Mouse (Mus musculus) forebrain, embryonic 11.5 days (tissue): ENCODE measurements at regions not wholly inside any gene's neighbourhood (a gene's known extent, or its start where the extent isn't known, plus 50 kb on each side); places are given as distances from the start of the nearest gene placed in this dataset. TPM values are rescaled to one million over a fixed set of nuclear protein-coding genes. Genes with fewer than 3 reads are reported as not detected.

Experiments
- ATAC-seq: fragments of 200-750 bp; cut with Nextera tagmentation; replicated peaks from 2 replicates; pipeline ENCODE4 v1.8.0; 2017; ENCODE audit warnings: moderate TSS enrichment; ENCODE audit not compliant: low FRiP score
- DNase-seq: peaks from one replicate; pipeline ENCODE4 v3.0.0-alpha.2; 2017; ENCODE audit warnings: low spot score
- H3K27ac ChIP-seq: fragments of 300-500 bp; sonication (generic); 2 replicates; pipeline ENCODE4 v1.5.1; 2014; ENCODE audit warnings: low read depth, low read length
- H3K27me3 ChIP-seq: fragments of 300-500 bp; sonication (generic); 2 replicates; pipeline ENCODE4 v1.6.1; 2014; ENCODE audit warnings: mild to moderate bottlenecking, low read length, mixed read lengths; ENCODE audit not compliant: control insufficient read depth, insufficient read depth
- H3K36me3 ChIP-seq: fragments of 300-500 bp; sonication (generic); 2 replicates; pipeline ENCODE4 v1.6.1; 2014; ENCODE audit warnings: mild to moderate bottlenecking, low read length, moderate library complexity, mixed read lengths; ENCODE audit not compliant: control insufficient read depth, insufficient read depth
- H3K4me1 ChIP-seq: fragments of 300-500 bp; sonication (generic); replicated peaks from 2 replicates; pipeline ENCODE4 v1.6.1; 2014; ENCODE audit warnings: low read length, mixed read lengths; ENCODE audit not compliant: control insufficient read depth, insufficient read depth
- H3K4me2 ChIP-seq: fragments of 300-500 bp; sonication (generic); 2 replicates; pipeline ENCODE4 v1.6.1; 2014; ENCODE audit warnings: low read depth, mild to moderate bottlenecking, low read length, moderate library complexity, mixed read lengths; ENCODE audit not compliant: severe bottlenecking
- H3K4me3 ChIP-seq: fragments of 300-500 bp; sonication (generic); 2 replicates; pipeline ENCODE4 v1.5.1; 2014; ENCODE audit warnings: low read depth, low read length
- H3K9ac ChIP-seq: fragments of 300-500 bp; sonication (generic); 2 replicates; pipeline ENCODE4 v1.6.1; 2014; ENCODE audit warnings: low read length
- H3K9me3 ChIP-seq: fragments of 300-500 bp; sonication (generic); 2 replicates; pipeline ENCODE4 v1.6.1; 2016; ENCODE audit warnings: low read length, mixed read lengths; ENCODE audit not compliant: control insufficient read depth
- WGBS: fragments of 180-500 bp; shearing (Covaris S2); extraction: QIAGEN DNeasy Blood & Tissue Kit; methylation state at CpG from one replicate; pipeline ENCODE4 v1.1.7; 2014; 5-methylcytosine and 5-hydroxymethylcytosine counted together
- microRNA-seq: library from miRNA; unstranded; fragments of <30 nt; microRNA quantifications from one replicate; pipeline ENCODE4, GENCODE M21; 2016; ENCODE audit not compliant: insufficient number of aligned reads

DNA sequence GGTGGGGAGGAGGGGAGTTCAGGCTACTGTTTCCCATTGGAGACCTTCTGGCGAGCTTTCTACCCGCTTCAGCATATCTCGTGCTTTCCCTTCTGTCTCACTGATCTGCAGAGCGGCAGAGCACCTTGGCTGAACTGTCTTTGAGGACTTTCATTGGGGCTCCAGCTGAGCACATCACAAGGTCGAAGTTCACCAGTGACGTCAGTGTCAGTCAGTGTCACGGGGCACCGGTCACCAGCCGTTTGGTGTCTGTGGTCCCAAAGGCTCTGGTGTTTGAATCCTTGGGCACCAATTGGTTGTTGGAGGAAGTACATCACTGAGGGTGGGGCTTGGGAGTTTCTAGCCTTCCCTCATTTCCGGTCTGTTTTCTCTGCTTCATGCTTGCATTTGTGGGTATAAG, 51.2 kb upstream of the Zfp64 start:
- H3K4me2 ChIP-seq = no peak overlapping the region
- no peak overlapping the region for H3K4me3 ChIP-seq
- no peaks in the 10 kb centered on the region for H3K9me3 ChIP-seq
- WGBS = 89% methylated on average over 10 of the region's 10 CpGs
- no peaks in the 10 kb centered on the region for H3K27me3 ChIP-seq
- no peak for ATAC-seq
- DNase-seq = no peak
- no peaks in the 10 kb centered on the region for H3K36me3 ChIP-seq
- H3K4me1 ChIP-seq = no peaks in the 10 kb centered on the region; the same call in 1 of the 2 replicates
- no peak overlapping the region for H3K27ac ChIP-seq
- no peak overlapping the region for H3K9ac ChIP-seq

DNA sequence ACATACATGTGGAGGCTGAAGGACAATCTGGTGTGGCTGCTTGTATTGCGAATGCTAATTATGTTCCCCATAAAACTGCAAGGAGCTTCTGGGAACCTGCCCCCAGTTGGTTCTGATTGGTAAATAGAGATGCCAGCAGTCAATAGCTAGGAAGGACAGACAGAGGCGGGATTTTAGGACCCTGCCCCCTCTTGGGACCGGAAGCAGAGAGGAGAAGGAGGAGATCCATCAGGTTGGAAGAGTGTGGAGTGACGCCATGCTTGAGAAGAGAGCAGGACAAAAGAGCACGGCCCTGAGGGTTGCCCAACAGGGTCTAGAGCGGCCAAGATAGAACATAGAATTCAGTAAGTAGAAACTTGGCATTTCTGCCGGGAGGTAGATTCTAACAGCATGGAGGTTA, 50.4 kb upstream of the Zfp64 start:
- Histone ChIP-seq H3K4me1 (no peaks in the 10 kb centered on the region; the same call in 1 of the 2 replicates), H3K27me3 (no peaks in the 10 kb centered on the region), H3K27ac (no peak overlapping the region), H3K4me3 (no peak overlapping the region), H3K4me2 (no peak overlapping the region), H3K9me3 (no peaks in the 10 kb centered on the region), H3K9ac (no peak overlapping the region), H3K36me3 (no peaks in the 10 kb centered on the region)
- WGBS = 90% methylated on average over 7 of the region's 7 CpGs
- DNase-seq = no peak
- no peak for ATAC-seq

Small RNA genes in the stretch of these regions (microRNA-seq; reads per million reads assigned to microRNA genes)
- gene Gm26469 = not detected
